Mouse (Mus musculus) forelimb bud, embryonic 11.5 days (tissue): ENCODE data around the gene Nelfb.

ENCODE experiments used
- DNase-seq: peaks from one replicate; pipeline ENCODE4 v3.0.0-alpha.2; 2012; ENCODE audit warnings: low read depth, low spot score

Nelfb gene

GRCm38 (mm10) chr2:25196172-25196954 lies 14.9 kb downstream of the Nelfb start, which contains the start of gene Tor4a:
Gene Tor4a, minus strand, starts transcription at chr2:25196886.
- peak; percentile 39 for DNase-seq

GRCm38 (mm10) chr2:25195211-25196156 lies 15.8 kb downstream of the Nelfb start:
- no peak for DNase-seq

- DNase-seq, result no peak
Observed at GRCm38 (mm10) chr2:25194486-25195171, 16.7 kb downstream of the Nelfb start.

- no peak for DNase-seq
Observed at GRCm38 (mm10) chr2:25194006-25194405, 17.3 kb downstream of the Nelfb start.

GRCm38 (mm10) chr2:25193330-25193770 lies 17.9 kb downstream of the Nelfb start:
- peak; percentile 88 for DNase-seq

- DNase-seq, result no peak
Observed at GRCm38 (mm10) chr2:25187841-25188240, 23.4 kb downstream of the Nelfb start.

GRCm38 (mm10) chr2:25186575-25186930 lies 24.7 kb downstream of the Nelfb start:
- DNase-seq, result no peak

GRCm38 (mm10) chr2:25185625-25186574 lies 25.4 kb downstream of the Nelfb start:
- DNase-seq, result peak; percentile 64

- DNase-seq, result no peak
Observed at GRCm38 (mm10) chr2:25184496-25184895, 26.8 kb downstream of the Nelfb start.

- DNase-seq, result no peak
Observed at GRCm38 (mm10) chr2:25183336-25183735, 28.0 kb downstream of the Nelfb start.

GRCm38 (mm10) chr2:25182664-25183063 lies 28.6 kb downstream of the Nelfb start:
- DNase-seq, result no peak

- no peak for DNase-seq
Observed at GRCm38 (mm10) chr2:25181891-25182397, 29.3 kb downstream of the Nelfb start.

- peak; percentile 38 for DNase-seq
Observed at GRCm38 (mm10) chr2:25180973-25181890, 30.1 kb downstream of the Nelfb start.

GRCm38 (mm10) chr2:25180478-25180903 lies 30.8 kb downstream of the Nelfb start, which contains the start of gene Nrarp:
Gene Nrarp, plus strand, starts transcription at chr2:25180758.
- peak; percentile 85 for DNase-seq

- DNase-seq, result peak; percentile 62
Observed at GRCm38 (mm10) chr2:25179566-25180217, 31.6 kb downstream of the Nelfb start.

GRCm38 (mm10) chr2:25178285-25178972 lies 32.9 kb downstream of the Nelfb start:
- DNase-seq, result no peak

GRCm38 (mm10) chr2:25177685-25178084 lies 33.6 kb downstream of the Nelfb start:
- DNase-seq, result peak; percentile 60

GRCm38 (mm10) chr2:25177076-25177475 lies 34.2 kb downstream of the Nelfb start:
- no peak for DNase-seq
